Mouse (Mus musculus) lung, adult 2 months (tissue): ENCODE data around the gene Tbata.

ENCODE experiments used
- CTCF ChIP-seq: fragments of 200-500 bp; IDR thresholded peaks from 2 replicates; pipeline ENCODE4 v1.5.1; 2011; ENCODE audit warnings: mild to moderate bottlenecking, low read length, control low read depth; ENCODE audit not compliant: insufficient read depth
- POLR2A ChIP-seq: fragments of 200-500 bp; IDR thresholded peaks from 2 replicates; pipeline ENCODE4 v1.6.1; 2011; ENCODE audit warnings: low read depth, mild to moderate bottlenecking, control low read depth, low read length, borderline replicate concordance; ENCODE audit errors: extremely low read depth

DNA sequence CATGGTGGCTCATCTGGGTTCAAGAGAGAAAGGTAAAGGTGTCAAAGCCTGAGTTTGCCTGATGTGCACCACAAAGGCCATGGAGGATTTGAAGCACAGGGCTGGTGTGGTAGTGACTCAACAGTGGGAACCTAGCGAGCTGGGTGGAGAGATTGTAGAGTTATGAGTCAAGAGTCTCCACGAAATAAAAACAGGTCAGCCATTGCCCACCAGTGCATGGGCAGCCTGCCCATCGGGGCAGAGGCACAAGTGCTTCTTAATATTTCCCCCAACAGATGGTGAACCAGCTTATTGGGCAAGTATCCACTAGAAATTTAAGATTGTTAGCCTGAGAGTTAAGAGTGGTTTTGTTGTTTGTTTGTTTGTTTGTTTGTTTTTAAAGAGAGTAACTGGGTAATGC is 40.8 kb upstream of the Tbata start:
- TF ChIP-seq CTCF = no peak
- no peak for TF ChIP-seq POLR2A
